Mouse (Mus musculus): Measurements from ENCODE around the gene Vti1b. TPM values are rescaled to one million over a fixed set of nuclear protein-coding genes. Genes with fewer than 3 reads are reported as not detected.

Vti1b gene
- not detected in 2 replicates for polyA plus RNA-seq (2012; ENCODE audit: insufficient read depth, insufficient read length, low replicate concordance, missing spikeins)

GRCm38 (mm10) chr12:79172019-79172941, at the start of gene Vti1b:
Gene Vti1b, minus strand, starts transcription at chr12:79172667.
- WGBS: under 1% methylated on average over 73 of the region's 73 CpGs

DNA sequence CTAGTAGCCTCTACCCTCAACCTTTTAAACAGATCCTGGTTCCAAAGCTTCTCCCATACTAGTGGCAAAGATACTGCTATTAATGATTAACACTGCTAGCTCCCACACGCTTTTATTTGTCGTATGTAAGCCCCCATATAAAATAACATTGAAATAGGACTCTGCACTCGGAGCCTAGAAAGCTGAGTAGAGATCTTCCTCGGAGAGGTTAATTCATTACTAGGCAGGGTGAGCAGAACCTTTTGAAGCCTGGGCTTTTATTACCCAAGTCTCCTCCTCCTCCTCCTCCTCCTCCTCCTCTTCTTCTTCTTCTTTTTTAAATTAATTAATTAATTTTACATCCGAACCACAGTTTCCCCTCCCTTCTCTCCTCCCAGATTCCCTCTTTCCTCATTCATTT, 45.0 kb upstream of the Vti1b start:
- Histone ChIP-seq H3K4me1 (ENCODE audit: control insufficient read depth, insufficient read depth, low read length) (no peaks in the 10 kb centered on the region), H3K4me3 (ENCODE audit: insufficient read depth, low read depth, low read length) (no peak overlapping the region), H3K27ac (ENCODE audit: insufficient read depth, low read depth, low read length) (no peak overlapping the region)
- WGBS: 67% methylated on average over 5 of the region's 5 CpGs
- no peak for TF ChIP-seq POLR2A (IDR thresholded peaks at IDR 0.05; ENCODE audit: insufficient read depth, low read depth, low read length)
- no peak for TF ChIP-seq CTCF (IDR thresholded peaks at IDR 0.05; ENCODE audit: insufficient read depth, low read depth, low read length)

More at GRCm38 (mm10) chr12:79172019-79172941, at the start of gene Vti1b:
- Histone ChIP-seq H3K27ac (ENCODE audit: insufficient read depth, low read depth, low read length) (peak within 1 kb of the TSS; percentile 99), H3K4me3 (ENCODE audit: insufficient read depth, low read depth, low read length) (peak within 1 kb of the TSS; percentile 76), H3K4me1 (ENCODE audit: control insufficient read depth, insufficient read depth, low read length) (no peaks in the 10 kb centered on the region)
- TF ChIP-seq POLR2A (IDR thresholded peaks at IDR 0.05; ENCODE audit: insufficient read depth, low read depth, low read length) (0 out of 2 replicates have a peak, but pooled peaks have one; percentile 36), CTCF (IDR thresholded peaks at IDR 0.05; ENCODE audit: insufficient read depth, low read depth, low read length) (peak; percentile 29; the same call in 1 of the 2 replicates)

- TF ChIP-seq CTCF (IDR thresholded peaks at IDR 0.05; ENCODE audit: insufficient read depth, low read depth, low read length) (no peak), POLR2A (IDR thresholded peaks at IDR 0.05; ENCODE audit: insufficient read depth, low read depth, low read length) (no peak)
- Histone ChIP-seq H3K27ac (ENCODE audit: insufficient read depth, low read depth, low read length) (no peak overlapping the region), H3K4me1 (ENCODE audit: control insufficient read depth, insufficient read depth, low read length) (0 out of 2 replicates have a peak, but pooled peaks cover 2% of the 10 kb centered on the region), H3K4me3 (ENCODE audit: insufficient read depth, low read depth, low read length) (no peak overlapping the region)
- WGBS: 93% methylated on average over 8 of the region's 8 CpGs
Observed at GRCm38 (mm10) chr12:79211447-79211846, 39.0 kb upstream of the Vti1b start.

- WGBS: 3% methylated on average over 13 of the region's 13 CpGs
- peak within 1 kb of the TSS; percentile 44 for H3K4me3 ChIP-seq (ENCODE audit: insufficient read depth, low read depth, low read length)
- TF ChIP-seq POLR2A (IDR thresholded peaks at IDR 0.05; ENCODE audit: insufficient read depth, low read depth, low read length) (no peak), CTCF (IDR thresholded peaks at IDR 0.05; ENCODE audit: insufficient read depth, low read depth, low read length) (no peak)
- no peak within 1 kb of the TSS for H3K27ac ChIP-seq (ENCODE audit: insufficient read depth, low read depth, low read length)
- H3K4me1 ChIP-seq (ENCODE audit: control insufficient read depth, insufficient read depth, low read length): 0 out of 2 replicates have a peak, but pooled peaks cover 2% of the 10 kb centered on the region
Observed at GRCm38 (mm10) chr12:79208703-79209464, 36.4 kb upstream of the Vti1b start, which contains the start of gene Rdh12. Gene Rdh12, plus strand, starts transcription at chr12:79208914.

DNA sequence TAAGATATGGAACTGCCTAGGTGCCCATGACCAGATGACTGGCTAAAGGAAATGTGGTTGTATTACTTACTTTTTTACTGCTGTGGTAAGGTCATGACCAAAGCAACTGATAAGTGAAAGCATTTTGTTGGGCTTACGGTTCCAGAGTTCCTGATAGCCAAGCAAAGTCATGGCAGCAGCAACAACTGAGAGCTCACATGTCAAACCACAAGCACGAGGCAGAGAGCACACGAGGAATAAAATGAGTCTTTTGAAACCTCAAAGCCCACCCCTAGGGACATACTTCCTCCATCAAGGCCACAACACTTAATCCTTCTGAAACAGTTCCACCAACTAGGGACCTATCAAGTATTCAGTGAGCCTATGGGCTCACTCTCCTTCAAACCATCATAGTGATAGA, 29.4 kb upstream of the Vti1b start:
- Histone ChIP-seq H3K4me1 (ENCODE audit: control insufficient read depth, insufficient read depth, low read length) (no peaks in the 10 kb centered on the region), H3K27ac (ENCODE audit: insufficient read depth, low read depth, low read length) (no peak overlapping the region), H3K4me3 (ENCODE audit: insufficient read depth, low read depth, low read length) (no peak overlapping the region)
- WGBS: 81% methylated on average over 3 of the region's 3 CpGs
- no peak for TF ChIP-seq CTCF (IDR thresholded peaks at IDR 0.05; ENCODE audit: insufficient read depth, low read depth, low read length)
- TF ChIP-seq POLR2A (IDR thresholded peaks at IDR 0.05; ENCODE audit: insufficient read depth, low read depth, low read length): no peak

GRCm38 (mm10) chr12:79197105-79197504, 24.6 kb upstream of the Vti1b start:
- TF ChIP-seq CTCF (IDR thresholded peaks at IDR 0.05; ENCODE audit: insufficient read depth, low read depth, low read length) (no peak), POLR2A (IDR thresholded peaks at IDR 0.05; ENCODE audit: insufficient read depth, low read depth, low read length) (no peak)
- H3K4me3 ChIP-seq (ENCODE audit: insufficient read depth, low read depth, low read length): no peak overlapping the region
- no peak overlapping the region for H3K27ac ChIP-seq (ENCODE audit: insufficient read depth, low read depth, low read length)
- 68% methylated on average over 5 of the region's 5 CpGs for WGBS
- H3K4me1 ChIP-seq (ENCODE audit: control insufficient read depth, insufficient read depth, low read length): no peaks in the 10 kb centered on the region

DNA sequence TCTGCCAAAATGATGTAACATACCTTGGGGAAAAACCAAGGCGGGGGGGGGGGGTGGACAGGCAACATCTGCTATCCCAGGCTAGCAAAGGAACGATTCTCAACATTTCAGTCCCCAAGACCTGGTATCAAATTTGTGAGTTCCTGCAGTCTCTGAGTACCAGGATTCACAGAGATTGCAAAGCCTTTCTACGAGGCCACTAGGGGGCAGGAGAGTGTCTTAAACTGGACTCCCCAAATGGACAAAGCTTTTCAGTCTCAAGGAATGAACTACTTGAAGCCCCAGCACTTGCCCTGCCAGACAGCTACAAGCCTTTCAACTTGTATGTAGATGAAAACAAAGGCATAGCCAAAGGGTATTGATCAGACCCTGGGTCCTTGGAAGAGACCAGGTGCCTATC, 21.0 kb upstream of the Vti1b start:
- Histone ChIP-seq H3K4me3 (ENCODE audit: insufficient read depth, low read depth, low read length) (no peak overlapping the region), H3K27ac (ENCODE audit: insufficient read depth, low read depth, low read length) (no peak overlapping the region), H3K4me1 (ENCODE audit: control insufficient read depth, insufficient read depth, low read length) (peaks cover 4% of the 10 kb centered on the region)
- TF ChIP-seq POLR2A (IDR thresholded peaks at IDR 0.05; ENCODE audit: insufficient read depth, low read depth, low read length) (no peak), CTCF (IDR thresholded peaks at IDR 0.05; ENCODE audit: insufficient read depth, low read depth, low read length) (no peak)
- WGBS: 0% methylated on average over 3 of the region's 3 CpGs

- TF ChIP-seq CTCF (IDR thresholded peaks at IDR 0.05; ENCODE audit: insufficient read depth, low read depth, low read length): no peak
- no peak for TF ChIP-seq POLR2A (IDR thresholded peaks at IDR 0.05; ENCODE audit: insufficient read depth, low read depth, low read length)
- Histone ChIP-seq H3K4me1 (ENCODE audit: control insufficient read depth, insufficient read depth, low read length) (peaks cover 4% of the 10 kb centered on the region), H3K27ac (ENCODE audit: insufficient read depth, low read depth, low read length) (no peak within 1 kb of the TSS), H3K4me3 (ENCODE audit: insufficient read depth, low read depth, low read length) (peak within 1 kb of the TSS; percentile 70)
- WGBS: 69% methylated on average over 6 of the region's 6 CpGs
Observed at GRCm38 (mm10) chr12:79192193-79192592, 19.7 kb upstream of the Vti1b start, which contains the start of gene Rdh11. Gene Rdh11, minus strand, starts transcription at chr12:79192293.
